Mouse (Mus musculus) midbrain, embryonic 14.5 days (tissue): ENCODE measurements around the gene Enox1. TPM values are rescaled to one million over a fixed set of nuclear protein-coding genes. Genes with fewer than 3 reads are reported as not detected.

Source experiments
- ATAC-seq: fragments of 200-750 bp; cut with Nextera tagmentation; 2 replicates; pipeline ENCODE4 v1.8.0; 2017; ENCODE audit warnings: moderate number of reproducible peaks, moderate library complexity; ENCODE audit not compliant: low FRiP score, low TSS enrichment
- DNase-seq: peaks from one replicate; pipeline ENCODE4 v3.0.0-alpha.2; 2015
- H3K27ac ChIP-seq: fragments of 300-500 bp; sonication (generic); replicated peaks from 2 replicates; pipeline ENCODE4 v1.5.1; 2014; ENCODE audit warnings: mild to moderate bottlenecking, low read depth, low read length, moderate library complexity
- H3K27me3 ChIP-seq: fragments of 300-500 bp; sonication (generic); 2 replicates; pipeline ENCODE4 v1.6.1; 2014; ENCODE audit warnings: low read length, control low read depth, mixed read lengths; ENCODE audit not compliant: control insufficient read depth, insufficient read depth
- H3K36me3 ChIP-seq: fragments of 300-500 bp; sonication (generic); 2 replicates; pipeline ENCODE4 v1.6.1; 2014; ENCODE audit warnings: low read length, control low read depth; ENCODE audit not compliant: control insufficient read depth, insufficient read depth
- H3K4me1 ChIP-seq: fragments of 300-500 bp; sonication (generic); 2 replicates; pipeline ENCODE4 v1.6.1; 2014; ENCODE audit warnings: mild to moderate bottlenecking, antibody characterized with exemption, low read length, control low read depth; ENCODE audit not compliant: control insufficient read depth, insufficient read depth
- H3K4me2 ChIP-seq: fragments of 300-500 bp; sonication (generic); 2 replicates; pipeline ENCODE4 v1.6.1; 2014; ENCODE audit warnings: mild to moderate bottlenecking, low read length, moderate library complexity
- H3K4me3 ChIP-seq: fragments of 300-500 bp; sonication (generic); replicated peaks from 2 replicates; pipeline ENCODE4 v1.5.1; 2014; ENCODE audit warnings: low read depth, low read length
- H3K9ac ChIP-seq: fragments of 300-500 bp; sonication (generic); replicated peaks from 2 replicates; pipeline ENCODE4 v1.6.1; 2014; ENCODE audit warnings: mild to moderate bottlenecking, low read length, moderate library complexity
- H3K9me3 ChIP-seq: fragments of 300-500 bp; sonication (generic); 2 replicates; pipeline ENCODE4 v1.6.1; 2016; ENCODE audit warnings: low read length, control low read depth, mixed read lengths; ENCODE audit not compliant: control insufficient read depth
- WGBS: fragments of 180-500 bp; shearing (Covaris S2); extraction: QIAGEN DNeasy Blood & Tissue Kit; methylation state at CpG from one replicate; pipeline ENCODE4 v1.1.7; 2014; 5-methylcytosine and 5-hydroxymethylcytosine counted together
- polyA plus RNA-seq: library from polyadenylated mRNA; unstranded; fragments of >200 nt; fragmentation: Nextera tagmentation; extraction: Ambion mirVana; gene quantifications from 2 replicates; pipeline ENCODE4 v1.2.1, GENCODE M21; 2014

The Enox1 gene
- polyA plus RNA-seq, 1 experiment from 2014 or later: 39.5 TPM

- 0 out of 2 replicates have a peak, but pooled peaks cover 4% of the 10 kb centered on the region for H3K9me3 ChIP-seq
- WGBS: 95% methylated on average over 4 of the region's 4 CpGs
Measured at GRCm38 (mm10) chr14:77464782-77465181, 308.2 kb downstream of the Enox1 start.

GRCm38 (mm10) chr14:77470577-77470976 lies 314.0 kb downstream of the Enox1 start:
- 24% methylated on average over 3 of the region's 3 CpGs for WGBS
- no peak overlapping the region for H3K4me2 ChIP-seq
- no peaks in the 10 kb centered on the region for H3K36me3 ChIP-seq
- peak overlapping the region; percentile 43; the same call in 1 of the 2 replicates for H3K27ac ChIP-seq
- no peaks in the 10 kb centered on the region for H3K9me3 ChIP-seq
- ATAC-seq (no peak), DNase-seq (peak; percentile 50)
- no peaks in the 10 kb centered on the region for H3K27me3 ChIP-seq
- H3K9ac ChIP-seq: no peak overlapping the region
- 0 out of 2 replicates have a peak, but pooled peaks cover 6% of the 10 kb centered on the region for H3K4me1 ChIP-seq
- no peak overlapping the region for H3K4me3 ChIP-seq

More at GRCm38 (mm10) chr14:77464782-77465181, 308.2 kb downstream of the Enox1 start:
- Histone ChIP-seq H3K9ac (no peak overlapping the region), H3K4me2 (no peak overlapping the region), H3K36me3 (no peaks in the 10 kb centered on the region), H3K27ac (no peak overlapping the region), H3K27me3 (no peaks in the 10 kb centered on the region), H3K4me3 (no peak overlapping the region), H3K4me1 (no peaks in the 10 kb centered on the region)
- no peak for DNase-seq
- ATAC-seq: no peak

GRCm38 (mm10) chr14:77473501-77473900 lies 316.9 kb downstream of the Enox1 start:
- H3K36me3 ChIP-seq: no peaks in the 10 kb centered on the region
- no peaks in the 10 kb centered on the region for H3K9me3 ChIP-seq
- H3K27me3 ChIP-seq: no peaks in the 10 kb centered on the region
- DNase-seq: no peak
- H3K4me3 ChIP-seq: no peak overlapping the region
- ATAC-seq: no peak
- H3K9ac ChIP-seq: no peak overlapping the region
- no peak overlapping the region for H3K27ac ChIP-seq
- 90% methylated on average over 4 of the region's 4 CpGs for WGBS
- H3K4me2 ChIP-seq: no peak overlapping the region
- 0 out of 2 replicates have a peak, but pooled peaks cover 6% of the 10 kb centered on the region for H3K4me1 ChIP-seq

GRCm38 (mm10) chr14:77474026-77474425 lies 317.5 kb downstream of the Enox1 start:
- Histone ChIP-seq H3K4me2 (no peak overlapping the region), H3K36me3 (no peaks in the 10 kb centered on the region), H3K9me3 (no peaks in the 10 kb centered on the region), H3K4me1 (0 out of 2 replicates have a peak, but pooled peaks cover 6% of the 10 kb centered on the region), H3K27ac (no peak overlapping the region), H3K9ac (no peak overlapping the region), H3K4me3 (no peak overlapping the region), H3K27me3 (no peaks in the 10 kb centered on the region)
- ATAC-seq (no peak), DNase-seq (no peak)
- WGBS: 62% methylated on average over 5 of the region's 5 CpGs

GRCm38 (mm10) chr14:77475134-77475820 lies 318.7 kb downstream of the Enox1 start:
- no peak overlapping the region for H3K4me2 ChIP-seq
- no peak for DNase-seq
- no peak for ATAC-seq
- H3K27ac ChIP-seq: no peak overlapping the region
- no peak overlapping the region for H3K4me3 ChIP-seq
- 0 out of 2 replicates have a peak, but pooled peaks cover 6% of the 10 kb centered on the region for H3K4me1 ChIP-seq
- no peaks in the 10 kb centered on the region for H3K9me3 ChIP-seq
- H3K9ac ChIP-seq: no peak overlapping the region
- H3K27me3 ChIP-seq: no peaks in the 10 kb centered on the region
- 81% methylated on average over 11 of the region's 11 CpGs for WGBS
- H3K36me3 ChIP-seq: no peaks in the 10 kb centered on the region

GRCm38 (mm10) chr14:77477704-77478103 lies 321.1 kb downstream of the Enox1 start:
- WGBS: 28% methylated on average over 4 of the region's 4 CpGs
- Histone ChIP-seq H3K36me3 (no peaks in the 10 kb centered on the region), H3K9ac (no peak overlapping the region), H3K4me1 (no peaks in the 10 kb centered on the region), H3K4me3 (no peak overlapping the region), H3K27me3 (no peaks in the 10 kb centered on the region), H3K9me3 (no peaks in the 10 kb centered on the region), H3K27ac (0 out of 2 replicates have a peak overlapping the region, but pooled peaks have one; percentile 1), H3K4me2 (no peak overlapping the region)
- DNase-seq: peak; percentile 69
- ATAC-seq: no peak

- Histone ChIP-seq H3K9ac (no peak overlapping the region), H3K4me2 (no peak overlapping the region), H3K9me3 (no peaks in the 10 kb centered on the region), H3K4me3 (no peak overlapping the region), H3K27ac (peak overlapping the region; percentile 63), H3K27me3 (no peaks in the 10 kb centered on the region), H3K4me1 (no peaks in the 10 kb centered on the region), H3K36me3 (no peaks in the 10 kb centered on the region)
- DNase-seq: peak; percentile 60
- ATAC-seq: no peak
- 50% methylated on average over 7 of the region's 7 CpGs for WGBS
Measured at GRCm38 (mm10) chr14:77478210-77478609, 321.6 kb downstream of the Enox1 start.

- Histone ChIP-seq H3K36me3 (no peaks in the 10 kb centered on the region), H3K27me3 (no peaks in the 10 kb centered on the region), H3K4me3 (no peak overlapping the region), H3K9ac (no peak overlapping the region), H3K9me3 (no peaks in the 10 kb centered on the region), H3K4me2 (no peak overlapping the region), H3K4me1 (no peaks in the 10 kb centered on the region), H3K27ac (no peak overlapping the region)
- DNase-seq (no peak), ATAC-seq (no peak)
- 64% methylated on average over 8 of the region's 8 CpGs for WGBS
Measured at GRCm38 (mm10) chr14:77478692-77479091, 322.1 kb downstream of the Enox1 start.

- Histone ChIP-seq H3K4me2 (no peak overlapping the region), H3K4me3 (no peak overlapping the region), H3K36me3 (no peaks in the 10 kb centered on the region), H3K9ac (no peak overlapping the region), H3K4me1 (peaks cover 8% of the 10 kb centered on the region; the same call in 1 of the 2 replicates), H3K9me3 (no peaks in the 10 kb centered on the region), H3K27ac (no peak overlapping the region), H3K27me3 (no peaks in the 10 kb centered on the region)
- 49% methylated on average over 15 of the region's 15 CpGs for WGBS
- ATAC-seq (no peak), DNase-seq (no peak)
Measured at GRCm38 (mm10) chr14:77483076-77483475, 326.5 kb downstream of the Enox1 start.
